Mouse (Mus musculus): Measurements from ENCODE around the gene Bloc1s2.

DNA sequence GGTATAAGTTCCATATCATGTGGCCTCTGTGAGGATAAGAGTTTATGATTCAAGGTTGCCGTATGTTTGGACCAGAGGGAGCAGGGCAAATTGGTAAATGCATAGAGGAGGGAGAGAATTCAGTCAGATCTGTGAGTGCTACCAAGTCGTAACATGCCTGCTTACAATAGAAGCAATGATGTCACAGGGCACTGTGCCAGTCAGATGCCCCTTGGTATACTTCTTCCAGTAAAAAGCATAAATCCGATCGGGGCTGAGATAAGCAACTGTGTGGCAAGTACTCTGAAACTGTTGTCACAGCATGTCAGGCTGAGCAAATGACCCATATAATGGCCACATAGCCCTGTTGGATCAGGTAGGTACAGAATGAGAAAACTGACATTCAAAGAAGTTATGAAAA lies 42.8 kb upstream of the Bloc1s2 start:
- no peak for TF ChIP-seq CTCF (conservative IDR thresholded peaks at IDR 0.05; ENCODE audit: insufficient read depth, insufficient read length, low read depth, low read length)
- TF ChIP-seq POLR2A (IDR thresholded peaks at IDR 0.05; ENCODE audit: low read depth, low read length): no peak

Data from kidney, adult 2 months (tissue).